Mouse (Mus musculus): ENCODE results near the gene Ccdc184.

DNA sequence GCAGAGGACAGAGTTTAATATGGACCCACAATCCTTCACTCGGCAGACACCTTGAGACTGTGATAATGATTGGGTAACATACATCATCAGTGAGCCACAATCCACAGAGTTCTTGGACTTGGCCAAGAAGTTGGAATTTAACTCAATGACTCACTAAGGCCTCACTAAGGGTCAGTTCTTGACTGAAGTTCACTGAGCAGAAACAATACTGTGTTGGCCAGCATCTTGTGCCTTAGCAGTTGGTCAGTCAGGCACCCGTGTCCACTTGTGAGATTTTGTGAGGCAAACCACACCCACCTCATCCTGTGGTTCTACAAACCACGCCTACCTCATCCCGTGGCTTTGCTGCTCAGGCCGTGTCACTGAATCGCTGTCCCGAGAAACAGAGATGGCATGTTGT is 42.7 kb downstream of the Ccdc184 start:
- TF ChIP-seq CTCF (IDR thresholded peaks at IDR 0.05; ENCODE audit: borderline replicate concordance, insufficient read depth, low read depth, low read length) (no peak), POLR2A (IDR thresholded peaks at IDR 0.05; ENCODE audit: borderline replicate concordance, insufficient read depth, low read length) (no peak)

Measured in cerebellum, adult 2 months (tissue).